Mouse (Mus musculus): ENCODE data around the gene Spib. TPM values are rescaled to one million over a fixed set of nuclear protein-coding genes. Genes with fewer than 3 reads are reported as not detected.

The Spib gene
- polyA plus RNA-seq, 1 experiment from 2014 or later, result not detected

DNA sequence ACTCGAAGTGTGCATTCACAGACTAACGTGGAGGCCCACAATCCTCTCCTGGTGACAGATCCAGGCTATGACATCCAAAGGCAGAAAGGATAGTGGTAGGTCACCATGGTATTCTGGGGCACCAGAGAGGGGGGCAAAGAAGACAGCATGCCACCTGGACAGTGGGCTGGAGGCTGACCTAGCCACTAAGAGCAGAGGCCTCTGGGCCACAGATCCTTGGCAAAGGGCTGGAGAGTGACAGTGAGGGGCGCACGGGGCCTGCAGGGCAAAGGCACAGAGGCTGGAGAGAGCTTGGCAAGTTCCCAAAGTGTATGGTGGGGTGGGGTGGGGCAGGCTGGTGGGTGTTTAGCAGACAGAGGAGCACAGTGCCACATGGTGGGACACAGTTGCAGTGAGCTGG lies 41.6 kb downstream of the Spib start:
- H3K9me3 ChIP-seq (ENCODE audit: control insufficient read depth, low read length), result no peaks in the 10 kb centered on the region
- H3K27ac ChIP-seq (replicated peaks; ENCODE audit: low read depth, low read length), result no peak overlapping the region
- peaks cover 48% of the 10 kb centered on the region for H3K36me3 ChIP-seq (ENCODE audit: control insufficient read depth, insufficient read depth, low read length)
- no peak overlapping the region for H3K4me3 ChIP-seq (replicated peaks; ENCODE audit: low read depth, low read length)
- H3K9ac ChIP-seq (replicated peaks; ENCODE audit: low read length), result no peak overlapping the region
- DNase-seq, result no peak
- peaks cover 6% of the 10 kb centered on the region for H3K4me1 ChIP-seq (ENCODE audit: control insufficient read depth, insufficient read depth, low read length)
- ATAC-seq (ENCODE audit: low FRiP score, low TSS enrichment), result no peak
- H3K4me2 ChIP-seq (ENCODE audit: low read length), result no peak overlapping the region
- no peaks in the 10 kb centered on the region for H3K27me3 ChIP-seq (ENCODE audit: control insufficient read depth, insufficient read depth, low read length)
- 90% methylated on average over 4 of the region's 4 CpGs for WGBS

DNA sequence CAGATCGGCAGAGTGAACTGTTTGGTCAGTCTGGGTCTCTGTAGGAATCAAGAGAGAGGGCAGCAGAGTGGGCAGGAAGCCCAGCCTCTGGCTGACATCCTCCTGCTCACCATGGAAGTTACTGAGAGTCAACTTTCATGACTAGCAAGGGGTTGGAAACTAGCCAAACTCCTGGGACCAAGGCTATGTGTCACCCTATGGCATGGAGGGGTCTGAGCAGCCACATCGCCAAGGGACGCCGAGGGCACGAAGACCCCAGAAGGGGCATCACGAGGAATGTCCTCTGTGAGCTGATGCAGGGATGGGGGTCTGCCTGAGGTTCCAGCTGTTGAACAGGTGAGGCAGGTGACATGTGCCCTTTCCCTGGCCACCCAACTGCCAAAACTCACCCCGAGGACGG lies 43.3 kb downstream of the Spib start:
- DNase-seq (no peak), ATAC-seq (ENCODE audit: low FRiP score, low TSS enrichment) (no peak)
- Histone ChIP-seq H3K27ac (replicated peaks; ENCODE audit: low read depth, low read length) (no peak overlapping the region), H3K9ac (replicated peaks; ENCODE audit: low read length) (no peak overlapping the region), H3K4me1 (ENCODE audit: control insufficient read depth, insufficient read depth, low read length) (no peaks in the 10 kb centered on the region), H3K4me3 (replicated peaks; ENCODE audit: low read depth, low read length) (no peak overlapping the region), H3K36me3 (ENCODE audit: control insufficient read depth, insufficient read depth, low read length) (peaks cover 48% of the 10 kb centered on the region), H3K9me3 (ENCODE audit: control insufficient read depth, low read length) (no peaks in the 10 kb centered on the region), H3K27me3 (ENCODE audit: control insufficient read depth, insufficient read depth, low read length) (no peaks in the 10 kb centered on the region), H3K4me2 (ENCODE audit: low read length) (no peak overlapping the region)
- 95% methylated on average over 8 of the region's 8 CpGs for WGBS

DNA sequence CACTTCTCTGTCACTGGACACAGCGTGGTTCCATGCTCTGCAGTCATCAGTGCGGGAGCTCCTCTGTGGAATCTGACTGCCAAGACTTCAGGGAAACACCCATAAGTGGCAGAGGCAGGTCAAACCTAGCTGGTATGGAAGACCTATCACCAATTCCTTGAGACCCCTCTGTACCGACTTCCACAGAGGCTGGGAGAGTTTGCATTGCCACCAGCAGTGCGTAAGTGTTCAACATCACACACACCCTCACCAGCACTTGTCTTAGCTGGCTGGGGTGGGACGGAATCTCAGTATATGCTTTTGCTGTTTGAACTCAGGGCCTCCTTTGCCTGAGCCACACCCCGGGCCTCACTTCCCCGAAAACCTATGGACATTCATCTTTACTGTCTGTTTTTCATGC lies 43.9 kb downstream of the Spib start:
- Histone ChIP-seq H3K9ac (replicated peaks; ENCODE audit: low read length) (no peak overlapping the region), H3K4me2 (ENCODE audit: low read length) (no peak overlapping the region), H3K36me3 (ENCODE audit: control insufficient read depth, insufficient read depth, low read length) (peaks cover 45% of the 10 kb centered on the region), H3K4me1 (ENCODE audit: control insufficient read depth, insufficient read depth, low read length) (no peaks in the 10 kb centered on the region), H3K27ac (replicated peaks; ENCODE audit: low read depth, low read length) (no peak overlapping the region), H3K4me3 (replicated peaks; ENCODE audit: low read depth, low read length) (no peak overlapping the region), H3K9me3 (ENCODE audit: control insufficient read depth, low read length) (no peaks in the 10 kb centered on the region), H3K27me3 (ENCODE audit: control insufficient read depth, insufficient read depth, low read length) (no peaks in the 10 kb centered on the region)
- ATAC-seq (ENCODE audit: low FRiP score, low TSS enrichment) (no peak), DNase-seq (no peak)
- 89% methylated on average over 7 of the region's 7 CpGs for WGBS

DNA sequence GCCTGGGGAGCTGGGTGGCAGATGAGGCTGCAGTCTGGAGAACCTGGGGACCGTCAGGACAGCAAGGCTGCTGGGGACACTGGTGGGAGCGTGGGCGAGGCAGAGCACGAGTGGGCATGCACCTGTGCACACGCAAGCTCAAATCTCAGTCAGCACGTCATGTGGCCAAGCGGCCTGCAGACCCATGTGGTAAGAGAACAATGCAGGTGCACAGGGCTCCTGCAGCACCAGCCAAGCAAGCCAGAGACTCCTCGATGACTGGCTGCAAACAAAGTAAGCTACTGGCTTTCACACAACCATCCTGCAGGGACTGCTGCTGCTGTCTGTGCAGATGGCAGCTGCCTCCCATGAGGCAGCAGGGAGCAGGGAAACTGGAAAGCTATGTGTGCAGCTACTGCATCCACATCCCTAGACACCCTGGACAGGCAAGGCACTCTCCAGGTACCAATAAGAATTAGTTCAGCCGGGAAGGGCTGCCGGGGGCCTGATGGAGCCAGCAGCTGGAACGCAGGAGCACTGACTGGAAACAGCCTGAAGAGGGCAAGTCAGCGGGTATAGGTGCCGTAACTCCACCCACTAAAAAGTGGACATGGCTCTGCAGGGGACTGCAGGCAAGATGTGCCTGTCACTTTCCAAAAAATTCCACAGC lies 44.8 kb downstream of the Spib start:
- Histone ChIP-seq H3K27me3 (ENCODE audit: control insufficient read depth, insufficient read depth, low read length) (no peaks in the 10 kb centered on the region), H3K9me3 (ENCODE audit: control insufficient read depth, low read length) (no peaks in the 10 kb centered on the region), H3K9ac (replicated peaks; ENCODE audit: low read length) (peak overlapping the region; percentile 23; the same call in 1 of the 2 replicates), H3K4me2 (ENCODE audit: low read length) (no peak overlapping the region), H3K4me1 (ENCODE audit: control insufficient read depth, insufficient read depth, low read length) (no peaks in the 10 kb centered on the region), H3K27ac (replicated peaks; ENCODE audit: low read depth, low read length) (peak overlapping the region; percentile 14; the same call in 1 of the 2 replicates), H3K4me3 (replicated peaks; ENCODE audit: low read depth, low read length) (no peak overlapping the region), H3K36me3 (ENCODE audit: control insufficient read depth, insufficient read depth, low read length) (peaks cover 38% of the 10 kb centered on the region)
- 60% methylated on average over 13 of the region's 13 CpGs for WGBS
- DNase-seq, result no peak
- ATAC-seq (ENCODE audit: low FRiP score, low TSS enrichment), result no peak

DNA sequence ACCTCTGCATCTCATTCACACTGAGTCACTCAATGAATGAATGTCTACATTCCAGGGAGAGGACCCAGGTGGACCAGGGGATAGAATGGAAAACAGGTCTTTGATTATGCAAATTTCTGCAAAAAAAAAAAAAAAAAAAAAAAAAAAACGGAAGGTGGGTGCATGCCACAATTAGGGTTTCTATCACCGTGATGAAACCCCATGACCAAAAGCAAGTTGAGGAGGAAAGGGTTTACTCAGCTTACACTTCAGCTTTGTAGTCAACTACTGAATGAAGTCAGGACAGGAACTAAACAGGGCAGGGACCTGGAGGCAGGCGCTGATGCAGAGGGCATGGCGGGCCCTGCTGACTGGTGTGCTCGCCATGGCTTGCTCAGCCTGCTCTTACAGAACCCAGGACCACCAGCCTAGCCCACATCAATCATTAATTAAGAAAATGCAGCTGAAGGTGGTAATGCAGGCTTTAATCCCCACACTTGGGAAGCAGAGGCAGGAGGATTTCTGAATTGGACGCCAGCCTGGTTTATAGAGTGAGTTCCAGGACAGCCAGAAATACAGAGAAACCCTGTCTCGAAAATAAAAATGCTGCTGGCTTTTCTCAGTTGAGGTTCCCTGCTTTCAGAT lies 46.2 kb downstream of the Spib start:
- Histone ChIP-seq H3K9me3 (ENCODE audit: control insufficient read depth, low read length) (no peaks in the 10 kb centered on the region), H3K4me2 (ENCODE audit: low read length) (no peak overlapping the region), H3K36me3 (ENCODE audit: control insufficient read depth, insufficient read depth, low read length) (peaks cover 24% of the 10 kb centered on the region), H3K27me3 (ENCODE audit: control insufficient read depth, insufficient read depth, low read length) (peaks cover under 1% of the 10 kb centered on the region; the same call in 1 of the 2 replicates), H3K4me1 (ENCODE audit: control insufficient read depth, insufficient read depth, low read length) (no peaks in the 10 kb centered on the region), H3K9ac (replicated peaks; ENCODE audit: low read length) (no peak overlapping the region), H3K4me3 (replicated peaks; ENCODE audit: low read depth, low read length) (no peak overlapping the region), H3K27ac (replicated peaks; ENCODE audit: low read depth, low read length) (no peak overlapping the region)
- ATAC-seq (ENCODE audit: low FRiP score, low TSS enrichment) (no peak; the same call in 1 of the 2 replicates), DNase-seq (no peak)
- 79% methylated on average over 7 of the region's 7 CpGs for WGBS

DNA sequence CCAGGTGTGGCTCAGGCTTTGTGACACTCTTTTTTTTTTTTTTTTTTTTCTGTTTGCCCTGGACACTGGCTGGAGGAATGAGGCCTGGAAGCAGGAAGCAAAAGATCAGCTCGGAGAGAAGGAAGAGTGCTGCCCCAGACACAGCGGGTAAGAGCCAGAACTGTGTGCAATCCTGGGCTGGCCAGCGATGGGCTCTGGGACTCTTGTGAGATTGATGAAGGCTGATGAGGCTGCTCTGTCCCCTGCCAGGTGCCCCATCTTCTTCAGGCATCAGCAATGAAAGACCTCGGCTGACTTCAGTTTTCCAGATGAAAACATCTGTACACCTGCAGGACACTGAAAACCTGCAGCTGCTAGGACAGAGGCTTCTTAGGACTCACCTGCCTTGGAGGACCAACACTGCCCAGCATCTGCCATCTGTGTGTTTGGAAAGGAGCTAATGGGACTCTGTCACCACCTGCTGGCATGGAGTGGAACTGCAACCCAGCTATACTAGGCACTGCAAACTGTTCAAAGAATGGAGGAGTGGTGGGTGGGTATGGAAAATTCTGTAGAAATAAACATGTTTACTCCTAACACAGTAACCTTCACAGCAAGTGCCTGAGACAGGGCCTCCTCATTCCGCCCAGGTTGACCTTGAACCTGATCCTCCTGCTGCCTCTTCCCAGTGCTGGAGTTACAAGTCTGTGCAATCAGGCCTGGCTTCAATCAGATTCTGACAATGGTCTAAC lies 46.9 kb downstream of the Spib start:
- no peak overlapping the region for H3K4me3 ChIP-seq (replicated peaks; ENCODE audit: low read depth, low read length)
- H3K9ac ChIP-seq (replicated peaks; ENCODE audit: low read length), result no peak overlapping the region
- DNase-seq (peak; percentile 92), ATAC-seq (ENCODE audit: low FRiP score, low TSS enrichment) (peak; percentile 81)
- H3K36me3 ChIP-seq (ENCODE audit: control insufficient read depth, insufficient read depth, low read length), result peaks cover 17% of the 10 kb centered on the region
- 32% methylated on average over 5 of the region's 5 CpGs for WGBS
- no peak overlapping the region for H3K4me2 ChIP-seq (ENCODE audit: low read length)
- H3K4me1 ChIP-seq (ENCODE audit: control insufficient read depth, insufficient read depth, low read length), result no peaks in the 10 kb centered on the region
- H3K27me3 ChIP-seq (ENCODE audit: control insufficient read depth, insufficient read depth, low read length), result peaks cover 7% of the 10 kb centered on the region; the same call in 1 of the 2 replicates
- H3K27ac ChIP-seq (replicated peaks; ENCODE audit: low read depth, low read length), result no peak overlapping the region
- no peaks in the 10 kb centered on the region for H3K9me3 ChIP-seq (ENCODE audit: control insufficient read depth, low read length)

DNA sequence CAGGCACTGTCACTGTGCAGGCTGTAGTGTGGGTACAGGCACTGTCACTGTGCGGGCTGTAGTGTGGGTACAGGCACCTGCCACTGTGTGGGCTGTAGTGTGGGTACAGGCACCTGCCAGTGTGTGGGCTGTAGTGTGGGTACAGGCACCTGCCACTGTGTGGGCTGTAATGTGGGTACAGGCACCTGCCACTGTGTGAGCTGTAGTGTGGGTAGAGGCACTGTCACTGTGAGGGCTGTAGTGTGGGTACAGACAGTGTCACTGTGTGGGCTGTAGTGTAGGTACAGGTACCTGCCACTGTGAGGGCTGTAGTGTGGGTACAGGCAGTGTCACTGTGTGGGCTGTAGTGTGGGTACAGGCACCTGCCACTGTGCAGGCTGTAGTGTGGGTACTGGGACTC lies 47.8 kb downstream of the Spib start:
- WGBS, result 100% methylated on average over 1 of the region's 1 CpGs
- Histone ChIP-seq H3K4me3 (replicated peaks; ENCODE audit: low read depth, low read length) (no peak overlapping the region), H3K4me2 (ENCODE audit: low read length) (no peak overlapping the region), H3K27me3 (ENCODE audit: control insufficient read depth, insufficient read depth, low read length) (peaks cover 7% of the 10 kb centered on the region; the same call in 1 of the 2 replicates), H3K36me3 (ENCODE audit: control insufficient read depth, insufficient read depth, low read length) (peaks cover 9% of the 10 kb centered on the region), H3K9ac (replicated peaks; ENCODE audit: low read length) (no peak overlapping the region), H3K27ac (replicated peaks; ENCODE audit: low read depth, low read length) (no peak overlapping the region), H3K4me1 (ENCODE audit: control insufficient read depth, insufficient read depth, low read length) (no peaks in the 10 kb centered on the region), H3K9me3 (ENCODE audit: control insufficient read depth, low read length) (no peaks in the 10 kb centered on the region)
- no peak for ATAC-seq (ENCODE audit: low FRiP score, low TSS enrichment)
- no peak for DNase-seq

DNA sequence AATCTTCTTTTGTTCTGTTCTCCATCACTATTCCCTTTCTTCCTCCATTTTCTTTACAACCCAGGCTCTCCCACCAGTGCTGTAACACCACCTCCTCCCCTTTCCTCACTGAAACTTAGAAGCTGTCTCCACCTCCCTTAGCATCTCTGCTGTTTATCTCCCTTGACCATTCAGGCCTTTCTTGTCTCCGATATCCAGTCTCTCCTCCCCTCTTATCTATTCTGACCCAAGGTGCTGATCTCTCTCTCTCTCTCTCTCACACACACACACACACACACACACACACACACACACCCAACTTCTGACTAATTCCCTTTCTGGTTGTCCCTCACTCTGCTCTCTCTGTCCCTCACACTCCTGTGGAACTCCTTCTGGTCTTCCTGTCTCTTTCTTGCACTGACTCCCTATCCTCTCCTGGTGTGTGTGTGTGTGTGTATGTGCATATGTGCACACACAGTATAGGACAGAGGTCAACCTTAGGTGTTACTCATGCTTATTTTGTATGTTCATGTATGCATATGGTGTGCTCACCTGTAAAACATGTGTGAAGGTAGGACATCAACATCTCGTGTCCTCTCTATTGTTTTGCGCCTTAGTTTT lies 48.9 kb downstream of the Spib start:
- ATAC-seq (ENCODE audit: low FRiP score, low TSS enrichment) (no peak), DNase-seq (no peak)
- Histone ChIP-seq H3K27me3 (ENCODE audit: control insufficient read depth, insufficient read depth, low read length) (peaks cover 10% of the 10 kb centered on the region; the same call in 1 of the 2 replicates), H3K36me3 (ENCODE audit: control insufficient read depth, insufficient read depth, low read length) (no peaks in the 10 kb centered on the region), H3K4me2 (ENCODE audit: low read length) (no peak overlapping the region), H3K9me3 (ENCODE audit: control insufficient read depth, low read length) (no peaks in the 10 kb centered on the region), H3K4me3 (replicated peaks; ENCODE audit: low read depth, low read length) (no peak overlapping the region), H3K4me1 (ENCODE audit: control insufficient read depth, insufficient read depth, low read length) (no peaks in the 10 kb centered on the region), H3K9ac (replicated peaks; ENCODE audit: low read length) (no peak overlapping the region), H3K27ac (replicated peaks; ENCODE audit: low read depth, low read length) (no peak overlapping the region)
- 83% methylated on average over 3 of the region's 3 CpGs for WGBS
